In genomic region chrX:51505691-51506090, GRCm38 (mm10) we compare ENCODE assay signal across 21 mouse cellular contexts.
DNase-seq lines count a peak whose midpoint lies in the region; ATAC-seq and TF ChIP-seq lines count a peak whose summit lies in the region.
"Had no signal": no experiment of that assay in that cellular context is flagged by ENCODE, and none has a peak within 500 bp of the region (broad histone marks: within the 10 kb centered on the region; RNA-seq: fewer than 3 reads in every experiment).

No protein-coding gene starts in this region.

- H3K36me3 ChIP-seq in heart, embryonic 10.5 days = no peaks in the 10 kb centered on the region
- H3K36me3 ChIP-seq in thymus, adult 2 months (ENCODE audit: control insufficient read depth, insufficient read depth, low read length) = no peaks in the 10 kb centered on the region
- no peaks in the 10 kb centered on the region for H3K36me3 ChIP-seq in hindbrain, embryonic 11.5 days (ENCODE audit: control insufficient read depth, insufficient read depth, low read length)
- H3K36me3 ChIP-seq in kidney, embryonic 14.5 days (ENCODE audit: control insufficient read depth, insufficient read depth, low read length) = no peaks in the 10 kb centered on the region

- no peak overlapping the region for H3K4me2 ChIP-seq in hindbrain, embryonic 11.5 days (replicated peaks; ENCODE audit: low read depth, low read length)
- H3K4me2 ChIP-seq in kidney, embryonic 14.5 days (replicated peaks; ENCODE audit: low read depth, low read length) = no peak overlapping the region
- H3K4me2 ChIP-seq: midbrain, embryonic 11.5 days had no signal

- peak; percentile 92 for ATAC-seq in cerebellum, adult (ENCODE audit: insufficient number of reproducible peaks, low FRiP score, low TSS enrichment)
- no peak for ATAC-seq in hindbrain, embryonic 11.5 days (ENCODE audit: low FRiP score)
- no peak for ATAC-seq in kidney, embryonic 14.5 days (ENCODE audit: low FRiP score, low TSS enrichment)
- ATAC-seq: forebrain, postnatal 0 days; hindbrain, embryonic 16.5 days; intestine, postnatal 0 days had no signal

- intact Hi-C loops in heart, postnatal 10 days (cut with DNase I) = loop anchor here (5.0 to 10.0 kb wide), 2 partner anchors 119 to 177 kb away; partner anchors contain the start of gene Hs6st2

- H3K4me3 ChIP-seq in heart, embryonic 10.5 days = no peak overlapping the region
- H3K4me3 ChIP-seq in thymus, adult 2 months (ENCODE audit: control insufficient read depth, insufficient read depth, low read length) = no peak overlapping the region
- H3K4me3 ChIP-seq in hindbrain, embryonic 11.5 days (ENCODE audit: low read depth, low read length) = no peak overlapping the region
- no peak overlapping the region for H3K4me3 ChIP-seq in kidney, embryonic 14.5 days (ENCODE audit: low read length)
- H3K4me3 ChIP-seq: erythroblast, embryonic 14.5 days; heart, adult 2 months had no signal

- TF ChIP-seq POLR2A in thymus, adult 2 months (IDR thresholded peaks at IDR 0.05; ENCODE audit: control insufficient read depth, extremely low read depth, insufficient read depth, low read length, poor library complexity) = no peak

- no peaks in the 10 kb centered on the region for H3K4me1 ChIP-seq in heart, embryonic 10.5 days
- H3K4me1 ChIP-seq in thymus, adult 2 months (replicated peaks; ENCODE audit: control insufficient read depth, insufficient read depth, low read length) = no peaks in the 10 kb centered on the region
- H3K4me1 ChIP-seq in hindbrain, embryonic 11.5 days (replicated peaks; ENCODE audit: control insufficient read depth, insufficient read depth, low read length) = no peaks in the 10 kb centered on the region
- no peaks in the 10 kb centered on the region for H3K4me1 ChIP-seq in kidney, embryonic 14.5 days (ENCODE audit: control insufficient read depth, insufficient read depth, low read length)

- WGBS in heart, embryonic 10.5 days = 65% methylated on average over 1 of the region's 1 CpGs
- 21% methylated on average over 1 of the region's 1 CpGs for WGBS in thymus, adult 2 months
- 79% methylated on average over 1 of the region's 1 CpGs for WGBS in hindbrain, embryonic 11.5 days
- 76% methylated on average over 1 of the region's 1 CpGs for WGBS in kidney, embryonic 14.5 days

- no peaks in the 10 kb centered on the region for H3K9me3 ChIP-seq in heart, embryonic 10.5 days
- H3K9me3 ChIP-seq in hindbrain, embryonic 11.5 days (ENCODE audit: control insufficient read depth, low read length) = no peaks in the 10 kb centered on the region
- H3K9me3 ChIP-seq in kidney, embryonic 14.5 days (ENCODE audit: control insufficient read depth, low read length) = no peaks in the 10 kb centered on the region

- no peak for DNase-seq in cerebellum, postnatal 4 days (ENCODE audit: low spot score in 2 of 2)
- peak; percentile 15 to 23 for DNase-seq in heart, postnatal 10 days
- DNase-seq in heart, embryonic 10.5 days (ENCODE audit: low spot score) = no peak
- peak; percentile 67 to 79 for DNase-seq in cerebellum, postnatal 10 days
- no peak for DNase-seq in thymus, adult 2 months
- DNase-seq in hindbrain, embryonic 11.5 days (ENCODE audit: low spot score) = no peak
- DNase-seq: adrenal gland, adult 8-10 months; forebrain, postnatal 0 days; retina, postnatal 1 day; right cerebral cortex, postnatal 4 days; thymus, postnatal 25 days had no signal

- no peak overlapping the region for H3K27ac ChIP-seq in heart, embryonic 10.5 days
- no peak overlapping the region for H3K27ac ChIP-seq in thymus, adult 2 months (ENCODE audit: control insufficient read depth, insufficient read depth, low read length)
- H3K27ac ChIP-seq in hindbrain, embryonic 11.5 days (ENCODE audit: low read depth, low read length) = no peak overlapping the region
- no peak overlapping the region for H3K27ac ChIP-seq in kidney, embryonic 14.5 days (ENCODE audit: low read depth, low read length)
- H3K27ac ChIP-seq: heart, adult 2 months; liver, embryonic 14.5 days; macrophage; stomach, postnatal 0 days had no signal

- no peaks in the 10 kb centered on the region for H3K27me3 ChIP-seq in heart, embryonic 10.5 days (ENCODE audit: insufficient read depth, poor library complexity, severe bottlenecking)
- H3K27me3 ChIP-seq in thymus, adult 2 months (ENCODE audit: control insufficient read depth, insufficient read depth, low read length) = no peaks in the 10 kb centered on the region
- no peaks in the 10 kb centered on the region for H3K27me3 ChIP-seq in hindbrain, embryonic 11.5 days (ENCODE audit: control insufficient read depth, insufficient read depth, low read length)
- H3K27me3 ChIP-seq in kidney, embryonic 14.5 days (ENCODE audit: control insufficient read depth, insufficient read depth, low read length) = no peaks in the 10 kb centered on the region

- no peak overlapping the region for H3K9ac ChIP-seq in hindbrain, embryonic 11.5 days (ENCODE audit: low read depth, low read length)
- no peak overlapping the region for H3K9ac ChIP-seq in kidney, embryonic 14.5 days (ENCODE audit: low read depth, low read length)
- H3K9ac ChIP-seq: forebrain, postnatal 0 days; liver, embryonic 14.5 days had no signal

- no peak for TF ChIP-seq CTCF in thymus, adult 2 months (IDR thresholded peaks at IDR 0.05; ENCODE audit: borderline replicate concordance, control insufficient read depth, extremely low read depth, insufficient read depth, low read length, poor library complexity)

Comparison
In these comparisons a context has a peak if more than half of its experiments do, and no peak if none do; other contexts are left out.
1. DNase-seq: peak in heart, postnatal 10 days (2 of 2) and cerebellum, postnatal 10 days (2 of 2); none in cerebellum, postnatal 4 days (0 of 2), heart, embryonic 10.5 days (single experiment), thymus, adult 2 months (single experiment) and hindbrain, embryonic 11.5 days (single experiment).